Mouse (Mus musculus) MEL-GATA-1-ER (cell line): ENCODE measurements at regions not wholly inside any gene's neighbourhood (a gene's known extent, or its start where the extent isn't known, plus 50 kb on each side); places are given as distances from the start of the nearest gene placed in this dataset.
A peak's percentile ranks its signal among the peaks of the same experiment; 100 is the strongest.

ENCODE experiments used
- DNase-seq: peaks from one replicate; pipeline ENCODE4 v3.0.0-alpha.2; 2012; ENCODE audit warnings: low read depth; ENCODE audit errors: extremely low read depth

DNA sequence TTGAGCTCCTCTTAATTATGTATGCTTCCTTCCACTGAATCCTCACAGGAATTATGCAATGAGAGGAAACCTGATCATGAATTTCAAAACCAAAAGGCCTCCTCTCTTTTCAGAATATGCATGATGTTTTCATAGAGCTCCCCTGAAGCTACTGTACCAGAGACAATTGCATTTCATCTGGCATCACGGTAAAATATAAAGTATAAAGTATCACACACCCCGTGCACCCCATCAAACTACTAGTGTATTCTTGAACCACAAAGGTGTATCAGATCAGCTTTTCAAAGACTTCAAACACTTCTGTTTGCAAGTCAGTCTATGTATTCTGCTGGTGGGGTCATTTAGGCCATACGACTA lies 144.4 kb upstream of the Cxadr start:
- no peak for DNase-seq

DNA sequence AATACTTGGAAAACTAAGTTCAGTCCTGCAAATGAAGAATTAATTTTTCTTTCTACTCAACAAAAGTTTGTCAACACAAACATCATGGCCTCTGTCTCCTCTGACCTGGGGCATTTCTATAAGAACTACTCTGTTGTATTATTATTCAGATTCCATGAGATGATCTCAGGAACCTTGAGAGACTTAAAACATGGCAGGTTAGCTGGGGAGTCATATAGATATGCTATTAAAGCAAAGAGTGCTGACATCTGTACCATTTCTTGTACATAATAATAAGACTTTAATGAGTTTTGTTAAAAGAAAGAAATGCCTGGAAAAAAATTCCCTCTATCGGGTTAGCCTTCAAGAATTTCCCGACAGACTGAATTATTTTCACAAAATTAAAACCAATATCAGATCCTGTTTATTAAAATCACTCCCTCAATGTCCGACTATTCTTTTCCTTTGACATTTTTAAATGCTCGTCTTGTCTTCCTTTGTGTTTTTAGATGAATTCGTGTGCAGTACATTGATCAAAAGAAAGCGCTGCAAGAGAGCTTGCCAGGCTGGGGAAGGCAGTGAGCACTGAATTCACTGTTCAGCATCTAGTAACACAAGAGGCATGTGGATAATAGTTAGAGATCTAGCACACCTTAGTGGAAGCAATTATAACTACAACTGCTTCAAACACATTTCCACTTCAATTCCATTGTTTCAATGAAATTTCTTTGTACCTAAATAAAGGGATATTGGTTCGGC lies 145.0 kb upstream of the Cxadr start:
- no peak for DNase-seq

DNA sequence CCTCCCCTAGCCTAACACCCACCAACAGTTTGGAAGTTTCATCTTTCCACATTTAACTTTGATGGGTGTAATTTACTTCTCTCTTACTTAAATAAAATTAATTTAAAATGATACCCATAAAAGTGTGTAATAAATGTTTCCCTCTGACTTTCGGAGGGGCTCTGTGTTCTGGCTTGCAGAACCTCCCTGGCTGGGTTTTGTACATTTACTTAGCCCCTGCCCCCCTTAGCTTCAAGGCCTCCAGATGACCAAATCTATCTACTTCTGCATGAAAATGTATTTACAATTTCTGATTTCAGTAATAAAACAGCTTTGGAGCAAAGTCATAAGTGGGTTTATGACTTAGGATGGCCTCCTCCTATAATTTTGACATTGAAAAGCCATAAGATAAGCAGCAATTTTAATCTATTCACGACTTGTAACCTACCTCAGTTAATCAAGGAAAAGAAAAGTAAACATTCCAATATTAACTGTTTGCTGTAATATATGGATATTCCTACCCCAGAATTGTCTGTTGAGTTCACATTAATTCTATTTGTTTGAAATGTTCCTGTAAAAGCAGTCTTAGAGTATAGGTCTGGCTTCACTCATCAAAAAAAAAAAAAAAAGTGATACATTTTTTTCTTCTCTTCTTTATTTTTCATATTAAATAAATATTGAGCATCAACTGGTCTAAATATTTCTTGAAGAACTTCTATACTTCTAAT lies 147.2 kb upstream of the Cxadr start:
- no peak for DNase-seq

DNA sequence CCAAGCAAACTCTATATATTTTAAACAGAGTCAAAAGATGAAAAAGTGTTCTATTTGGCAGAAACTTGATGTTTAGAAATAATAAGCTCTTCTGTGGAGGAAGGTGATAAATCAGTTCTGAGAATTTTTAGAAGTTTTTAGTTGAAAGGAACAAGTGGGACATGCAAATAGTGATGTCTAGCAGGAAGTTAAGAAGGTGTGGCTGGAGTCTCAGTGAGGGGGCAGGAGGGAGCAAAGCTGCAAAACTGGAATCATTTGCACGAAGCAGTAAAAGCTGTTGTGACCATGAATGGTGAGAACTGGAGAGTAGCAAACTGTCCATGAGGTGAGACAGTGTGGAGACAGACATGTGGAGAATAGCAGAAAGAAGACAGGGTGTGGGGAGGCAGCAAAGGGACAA lies 157.1 kb upstream of the Cxadr start:
- no peak for DNase-seq

DNA sequence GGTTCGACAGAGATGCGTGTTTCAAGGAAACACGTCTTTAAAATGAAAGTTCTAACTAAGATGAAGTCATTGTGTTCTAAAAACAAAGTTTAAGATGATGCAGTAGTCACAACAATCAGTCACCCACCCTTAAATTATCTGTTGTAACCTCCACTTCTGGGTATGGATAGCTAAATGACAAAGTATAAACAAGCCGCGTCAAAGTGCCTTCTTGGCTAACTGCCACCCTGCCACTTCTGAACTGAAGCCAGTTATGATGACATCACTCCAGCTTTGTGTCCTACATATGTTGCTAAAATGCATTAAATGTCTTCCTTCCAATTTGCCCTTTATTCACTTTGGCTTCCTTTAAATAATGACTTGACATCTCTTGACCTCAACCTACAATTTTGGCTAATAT lies 165.8 kb upstream of the Cxadr start:
- DNase-seq = no peak

DNA sequence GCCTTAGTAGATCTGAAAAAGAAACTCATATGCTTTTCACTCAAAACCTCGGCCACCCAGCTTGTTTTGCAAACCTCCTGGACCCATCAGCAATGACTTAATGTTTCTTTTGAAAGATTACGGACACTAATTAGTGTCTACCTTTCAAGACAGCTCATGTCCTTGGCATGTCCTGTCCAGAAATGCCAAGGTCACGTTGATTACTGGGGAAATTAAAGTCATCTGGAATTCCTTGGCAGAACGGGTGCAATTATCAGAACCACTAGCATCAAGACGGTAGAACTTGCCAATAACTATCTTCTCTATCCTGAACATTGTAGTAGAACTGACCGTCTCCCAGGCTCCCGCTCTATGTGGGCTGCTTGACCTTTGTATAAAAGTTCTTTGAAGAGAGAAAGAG lies 166.8 kb upstream of the Cxadr start:
- DNase-seq = no peak

DNA sequence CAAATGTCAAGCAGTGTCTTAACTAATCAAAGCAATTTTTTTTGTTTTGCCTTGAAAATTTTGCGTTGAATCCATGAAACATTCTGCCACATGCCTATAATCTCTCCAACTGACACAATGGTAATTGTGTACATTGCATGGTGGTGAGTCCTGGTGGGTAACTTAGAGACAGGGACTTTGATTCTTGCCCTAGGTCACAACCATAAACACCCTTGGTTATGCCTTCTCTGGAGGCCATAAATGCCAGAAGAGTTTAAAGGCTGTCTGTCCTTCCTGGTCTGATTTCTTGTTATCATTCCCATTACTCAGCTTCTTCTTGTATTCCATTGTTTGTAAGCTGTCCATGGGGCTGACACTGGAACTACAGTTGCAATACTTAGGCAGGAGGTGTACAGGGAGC lies 179.6 kb upstream of the Cxadr start:
- no peak for DNase-seq

DNA sequence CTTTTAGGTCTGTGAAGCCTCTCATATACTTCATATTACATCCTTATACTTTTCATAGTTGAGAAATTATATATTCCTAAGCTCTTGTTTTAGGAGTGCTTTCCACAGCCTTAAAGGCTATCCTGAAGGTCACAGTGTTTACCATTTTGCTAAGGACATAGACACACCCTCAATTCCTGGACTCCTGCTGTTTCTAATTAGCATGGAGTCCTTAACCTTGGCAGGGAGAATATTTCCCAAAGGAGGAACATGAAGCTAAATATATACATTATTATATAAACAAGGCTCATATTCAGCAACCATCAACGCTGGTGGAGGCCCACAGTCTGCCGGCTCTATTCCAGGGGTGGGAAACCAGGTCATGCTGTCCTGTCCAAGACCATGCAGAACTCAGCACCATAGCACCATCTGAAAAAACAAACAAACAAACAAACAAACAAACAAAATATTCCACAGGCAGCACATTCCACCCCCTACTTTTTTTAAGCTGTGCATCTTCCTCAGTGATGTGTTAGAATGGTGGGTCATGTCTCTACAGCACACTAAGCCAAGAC lies 180.9 kb upstream of the Cxadr start:
- DNase-seq = no peak

DNA sequence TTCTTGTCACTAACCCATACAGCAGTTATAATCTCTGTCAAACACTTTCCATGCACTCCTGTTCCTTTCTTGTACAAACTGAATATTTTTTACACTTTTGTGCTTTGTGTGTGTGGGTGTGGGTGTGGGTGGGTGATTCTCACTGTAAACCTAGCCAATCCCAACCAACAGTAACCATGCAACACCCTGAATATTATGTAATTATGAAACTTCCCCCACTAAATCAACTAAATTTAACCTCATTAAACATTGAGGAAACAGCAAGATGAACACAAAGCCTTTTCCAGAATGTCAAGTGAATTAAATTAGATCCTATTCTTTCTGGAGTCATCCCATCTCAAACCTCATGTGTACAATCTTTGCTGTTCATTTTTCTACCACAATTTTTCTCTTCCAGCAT lies 197.0 kb upstream of the Cxadr start:
- no peak for DNase-seq

DNA sequence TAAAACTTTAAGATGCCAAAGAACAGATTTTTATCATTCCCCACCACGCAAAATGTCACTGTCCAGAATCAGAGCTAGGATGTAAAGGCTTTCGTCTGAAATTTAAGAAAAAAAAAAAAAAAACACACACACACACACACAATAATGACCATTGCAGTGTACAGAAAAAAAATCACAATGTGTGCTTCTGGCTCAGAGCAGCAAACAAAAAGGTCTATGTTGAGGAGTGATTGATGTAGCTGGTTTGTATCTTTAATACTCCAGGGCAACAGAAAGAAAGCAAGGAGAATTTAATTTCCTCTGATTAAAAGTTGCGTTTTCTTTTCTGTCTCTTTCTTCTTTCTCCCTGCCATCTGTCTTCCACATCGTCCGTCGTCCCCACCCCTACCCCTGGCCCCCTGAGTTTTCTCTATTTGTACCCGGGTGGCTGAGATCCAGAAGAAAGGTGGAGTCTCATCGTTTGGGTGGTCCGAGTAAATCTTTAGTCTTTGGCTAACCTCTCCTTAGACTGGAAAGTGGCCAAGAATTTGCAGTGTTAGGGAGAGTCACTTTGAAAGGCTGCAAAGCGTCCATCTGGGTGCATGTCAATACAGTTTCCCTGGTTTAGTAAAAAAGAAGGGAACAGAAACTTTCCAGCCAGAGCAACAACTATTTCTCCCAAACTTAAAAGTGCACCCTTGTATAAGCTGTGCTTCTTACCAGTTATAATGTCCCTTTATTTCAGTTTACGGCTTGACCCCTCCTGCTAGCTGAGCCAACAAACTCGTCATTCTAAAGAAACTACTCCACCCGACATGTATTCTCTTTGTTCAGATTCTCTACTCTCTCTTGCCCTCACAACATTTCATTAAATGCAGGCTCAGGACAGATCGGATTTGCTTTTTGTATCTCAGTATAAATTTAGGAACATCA lies 199.6 kb upstream of the Cxadr start:
- no peak for DNase-seq

DNA sequence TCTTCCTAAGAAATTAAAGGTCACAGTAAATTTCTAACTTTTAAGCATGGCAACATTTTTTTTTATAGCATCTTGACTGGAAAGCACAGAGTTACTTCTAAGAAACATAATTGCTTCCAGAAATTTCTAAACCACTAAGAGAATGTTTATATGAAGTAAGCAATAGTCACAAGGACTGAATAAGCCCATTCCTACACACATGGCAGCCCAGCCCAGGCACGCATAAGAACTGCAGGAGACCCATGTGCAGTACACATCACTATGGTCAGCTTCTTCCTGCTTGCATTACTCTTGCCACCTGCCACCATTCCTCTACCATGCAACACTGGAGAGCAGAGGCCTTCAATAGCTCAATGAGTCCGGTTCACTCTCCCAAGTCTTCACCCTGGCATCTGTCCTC lies 201.4 kb upstream of the Cxadr start:
- DNase-seq = no peak

DNA sequence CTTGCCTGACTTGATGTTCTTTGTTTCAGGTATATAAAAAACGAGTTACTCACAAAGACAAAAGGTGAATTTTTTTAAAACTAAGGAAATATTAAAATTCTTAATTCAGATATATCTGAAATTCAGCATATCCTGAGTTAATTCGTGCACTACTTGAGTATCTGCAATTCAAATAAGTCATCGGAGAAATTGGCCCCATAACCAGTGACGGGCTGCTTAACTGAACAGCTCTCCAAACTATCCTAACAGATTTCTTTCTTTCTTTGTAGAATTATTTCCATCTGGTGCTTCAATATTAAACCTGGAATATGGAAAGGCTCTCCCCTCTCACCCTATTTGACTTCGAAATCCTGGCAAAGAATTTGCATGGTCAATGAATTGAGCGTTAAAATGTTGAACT lies 202.2 kb upstream of the Cxadr start:
- no peak for DNase-seq

DNA sequence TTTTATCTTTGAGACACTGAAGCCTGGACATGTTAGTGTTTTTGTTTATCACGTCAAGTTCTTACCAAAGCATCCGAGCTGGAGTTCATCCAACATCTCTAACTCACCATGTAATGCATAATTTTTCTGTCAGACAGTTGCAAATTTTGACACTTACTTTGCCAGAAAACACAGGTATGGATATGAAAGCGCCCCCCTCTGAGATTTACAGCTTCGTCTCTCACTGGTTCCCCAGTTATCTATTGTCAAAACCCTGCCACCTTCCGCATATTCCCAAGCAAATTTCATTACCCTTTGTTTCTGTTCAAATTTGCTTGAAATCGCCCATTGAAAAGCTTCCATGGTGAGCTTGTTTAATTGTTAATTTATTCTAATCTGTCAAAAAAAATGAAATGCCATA lies 202.7 kb upstream of the Cxadr start:
- no peak for DNase-seq

DNA sequence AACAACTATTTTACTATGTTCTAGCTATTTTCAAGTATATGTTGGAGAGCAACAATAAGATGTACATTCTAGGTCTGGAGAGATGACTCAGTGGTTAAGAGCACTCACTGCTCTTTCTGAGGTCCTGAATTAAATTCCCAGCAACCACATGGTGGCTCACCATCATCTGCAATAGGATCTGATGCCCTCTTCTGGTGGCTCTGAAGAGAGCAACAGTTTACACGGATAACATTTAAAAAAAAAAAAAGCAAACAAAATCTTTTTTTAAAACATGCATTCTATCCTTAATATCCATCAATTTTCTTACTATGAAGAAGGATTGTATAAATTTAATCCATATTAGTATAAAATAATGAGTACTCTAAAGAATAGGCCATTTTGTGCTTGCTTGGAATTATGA lies 204.7 kb upstream of the Cxadr start:
- peak; percentile 2 for DNase-seq

DNA sequence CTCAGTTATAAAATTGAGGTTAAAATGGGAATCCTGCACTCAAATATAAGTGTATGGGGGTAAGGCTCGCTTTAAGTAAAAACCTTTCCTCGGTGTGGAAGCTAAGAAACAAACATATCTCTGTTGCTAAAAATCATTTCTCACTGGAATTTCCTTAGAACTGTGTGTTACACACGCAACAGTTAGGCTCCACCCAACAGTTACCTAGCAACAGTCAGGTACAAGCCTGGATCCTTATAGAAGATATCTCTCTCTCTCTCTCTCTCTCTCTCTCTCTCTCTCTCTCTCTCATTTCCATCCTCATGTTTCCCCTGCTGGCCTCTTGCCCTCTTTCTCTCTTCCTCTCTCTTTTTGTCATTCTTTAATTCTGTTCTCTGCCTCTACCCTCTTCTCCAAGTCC lies 211.1 kb upstream of the Cxadr start:
- DNase-seq = no peak

DNA sequence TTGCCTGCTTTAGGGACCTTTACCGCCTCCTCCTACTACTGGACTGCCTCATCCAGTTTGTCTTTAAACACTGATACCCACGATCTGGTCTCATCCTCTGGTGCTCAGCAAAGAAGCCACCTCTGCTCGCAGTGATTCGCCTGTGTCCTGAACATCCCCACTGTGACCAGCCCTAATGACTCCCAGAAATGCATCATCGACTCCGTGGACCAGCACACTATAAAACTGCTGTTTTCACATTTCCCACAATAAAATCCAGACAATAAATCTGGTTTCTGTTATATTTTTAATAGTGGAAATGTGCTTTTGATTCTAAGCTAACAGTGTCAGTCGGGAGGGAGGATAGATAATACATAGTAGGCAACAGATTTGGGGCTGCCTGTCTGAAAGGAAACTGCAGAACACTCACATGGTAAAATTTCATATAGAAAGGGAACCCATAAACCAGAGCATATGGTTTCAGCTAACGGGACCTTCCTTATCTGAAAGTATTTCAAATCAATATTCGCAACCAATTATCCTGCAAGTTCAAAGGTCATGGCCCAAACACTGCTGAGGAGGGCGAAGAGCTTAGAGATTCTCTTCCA lies 233.7 kb upstream of the Cxadr start:
- no peak for DNase-seq

DNA sequence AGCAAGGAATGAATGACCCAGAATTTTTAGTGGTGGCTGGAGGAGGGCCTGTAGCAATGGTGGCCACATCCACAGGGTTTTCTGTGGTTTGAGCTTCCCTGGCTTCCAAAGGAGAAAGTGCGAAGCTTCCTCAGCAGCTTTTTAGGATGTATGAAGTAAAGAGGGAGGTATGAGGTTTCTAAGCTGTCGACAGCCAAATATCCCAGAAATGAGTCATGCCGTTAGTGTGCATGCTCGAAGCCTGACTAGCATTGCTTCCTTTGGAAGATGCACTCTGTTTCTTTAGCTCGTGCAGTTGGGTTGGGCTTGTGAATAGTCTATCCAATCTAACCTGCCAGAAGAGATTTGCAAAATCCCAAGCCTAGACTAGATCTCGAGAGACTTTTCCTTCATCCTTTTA lies 240.8 kb upstream of the Cxadr start:
- DNase-seq = no peak

DNA sequence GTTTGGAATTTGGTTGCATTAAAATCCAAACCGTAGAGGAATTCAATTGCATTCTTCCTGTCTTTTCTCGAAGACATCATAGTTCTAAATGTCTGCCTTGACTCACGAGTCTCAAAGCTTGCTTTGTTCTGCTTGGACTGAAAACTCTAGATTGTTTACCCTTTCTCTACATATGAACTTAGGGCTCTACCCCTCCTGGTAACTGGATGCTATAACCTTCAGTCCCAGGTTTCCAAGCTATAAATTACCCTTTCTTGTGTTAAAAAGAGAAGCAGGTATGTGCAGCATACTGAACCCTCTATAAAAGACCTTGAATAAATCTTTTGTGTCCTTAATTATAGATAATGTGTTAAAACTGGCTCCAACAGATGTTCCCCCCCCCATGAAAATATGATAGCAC lies 243.7 kb upstream of the Cxadr start:
- no peak for DNase-seq

DNA sequence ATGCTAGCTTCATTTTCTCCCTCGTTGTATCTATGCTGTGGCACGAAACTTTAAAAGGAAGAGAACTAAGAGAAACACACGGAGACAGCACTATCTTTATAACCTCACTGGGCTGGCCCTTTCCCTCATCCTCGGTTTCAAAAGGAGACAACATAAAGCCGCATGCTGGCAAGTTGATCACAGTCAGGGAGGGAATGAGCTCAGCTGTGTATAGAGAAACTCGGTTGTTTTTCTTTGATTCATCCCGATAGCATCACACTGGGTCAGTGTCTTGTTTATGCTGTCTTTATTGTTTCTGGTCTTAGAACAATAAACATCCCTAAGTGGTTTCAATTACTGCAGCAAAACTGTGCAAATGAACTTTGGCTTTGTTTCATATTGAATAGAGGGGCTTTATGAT lies 249.2 kb upstream of the Cxadr start:
- DNase-seq = no peak

DNA sequence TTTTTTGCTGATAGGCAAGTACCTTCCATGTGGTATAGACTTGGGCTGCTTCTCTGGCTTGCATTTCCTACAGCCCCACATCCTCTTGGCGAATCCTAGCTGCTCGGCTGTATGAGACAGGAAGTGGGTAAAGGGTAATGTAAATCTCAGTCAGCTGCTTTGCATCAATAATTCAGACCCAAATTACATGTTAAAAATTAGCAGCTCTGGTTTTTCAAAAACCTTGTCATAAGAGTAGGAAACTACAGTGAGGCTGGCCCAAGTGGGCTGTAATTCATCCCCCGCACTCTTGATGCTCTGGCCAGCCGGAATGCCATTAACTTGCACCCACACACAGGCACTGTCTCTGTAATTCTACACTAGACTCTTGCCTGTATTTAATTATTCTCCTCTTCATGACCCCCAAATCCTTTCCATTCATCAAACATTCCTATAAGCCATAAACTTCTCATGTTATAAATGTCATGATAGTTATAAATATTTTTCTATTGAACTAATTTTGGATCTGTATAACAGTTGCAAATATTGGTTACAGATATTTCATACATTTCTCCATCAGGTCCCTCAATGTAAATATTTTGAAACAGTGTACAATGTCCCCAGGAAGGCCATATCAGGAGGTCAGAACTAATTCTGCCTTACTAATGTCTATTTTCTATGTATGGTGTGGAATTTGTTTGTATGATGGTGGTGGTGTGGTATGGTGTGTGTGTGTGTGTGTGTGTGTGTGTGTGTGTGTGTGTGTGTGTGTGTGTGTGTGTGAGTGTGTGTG lies 261.0 kb upstream of the Cxadr start:
- DNase-seq = no peak
